Mouse (Mus musculus) kidney, adult 2 months (tissue): ENCODE results near the gene Gabpb2.

Source experiments
- CTCF ChIP-seq: fragments of 200-500 bp; conservative IDR thresholded peaks from 2 replicates; pipeline ENCODE4 v1.5.1; 2011; ENCODE audit warnings: low read depth, mild to moderate bottlenecking, control low read depth, low read length, moderate library complexity, mixed read lengths; ENCODE audit not compliant: insufficient read depth, insufficient read length
- POLR2A ChIP-seq: fragments of 200-500 bp; IDR thresholded peaks from one replicate; pipeline ENCODE4 v1.6.1; 2011; ENCODE audit warnings: low read depth, low read length, control low read depth

DNA sequence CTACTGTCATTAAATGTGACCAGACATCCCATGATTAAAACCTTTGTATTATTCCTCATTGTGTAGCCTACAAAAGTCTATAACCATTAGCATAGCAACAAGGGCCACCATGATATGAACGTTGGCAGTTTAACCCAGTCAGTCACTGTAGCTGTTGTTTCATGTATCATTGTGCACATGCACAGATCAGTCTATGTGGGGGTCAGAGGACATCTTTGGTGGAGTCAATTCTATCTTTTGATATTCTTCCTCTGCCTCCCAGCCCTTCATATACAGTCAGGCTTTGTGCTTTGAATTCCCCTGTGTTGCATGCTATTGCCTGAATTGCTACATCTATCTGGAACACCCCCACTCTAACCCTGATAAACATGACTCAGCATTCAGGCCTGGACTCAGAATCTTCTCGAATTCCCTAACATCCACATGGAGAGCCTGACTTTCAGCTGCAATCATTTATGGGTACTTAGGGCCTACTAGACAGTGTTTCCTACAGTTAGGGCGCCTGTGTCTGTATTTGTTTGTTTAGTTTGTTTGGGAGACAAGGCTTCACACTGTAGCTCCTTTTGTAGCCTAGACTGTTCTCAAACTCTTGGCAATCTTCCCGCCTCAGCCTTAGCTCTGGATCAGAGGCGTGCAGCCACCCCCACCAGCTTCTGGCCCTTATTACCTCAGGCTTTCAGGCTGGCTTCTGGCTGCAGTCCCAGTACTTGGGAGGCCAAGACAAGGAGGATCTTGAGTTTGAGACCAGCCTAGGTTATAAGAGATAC, 28.9 kb upstream of the Gabpb2 start:
- TF ChIP-seq POLR2A: no peak
- no peak for TF ChIP-seq CTCF
